Mouse (Mus musculus): Measurements from ENCODE around the gene Igf2bp2.

Igf2bp2 gene

DNA sequence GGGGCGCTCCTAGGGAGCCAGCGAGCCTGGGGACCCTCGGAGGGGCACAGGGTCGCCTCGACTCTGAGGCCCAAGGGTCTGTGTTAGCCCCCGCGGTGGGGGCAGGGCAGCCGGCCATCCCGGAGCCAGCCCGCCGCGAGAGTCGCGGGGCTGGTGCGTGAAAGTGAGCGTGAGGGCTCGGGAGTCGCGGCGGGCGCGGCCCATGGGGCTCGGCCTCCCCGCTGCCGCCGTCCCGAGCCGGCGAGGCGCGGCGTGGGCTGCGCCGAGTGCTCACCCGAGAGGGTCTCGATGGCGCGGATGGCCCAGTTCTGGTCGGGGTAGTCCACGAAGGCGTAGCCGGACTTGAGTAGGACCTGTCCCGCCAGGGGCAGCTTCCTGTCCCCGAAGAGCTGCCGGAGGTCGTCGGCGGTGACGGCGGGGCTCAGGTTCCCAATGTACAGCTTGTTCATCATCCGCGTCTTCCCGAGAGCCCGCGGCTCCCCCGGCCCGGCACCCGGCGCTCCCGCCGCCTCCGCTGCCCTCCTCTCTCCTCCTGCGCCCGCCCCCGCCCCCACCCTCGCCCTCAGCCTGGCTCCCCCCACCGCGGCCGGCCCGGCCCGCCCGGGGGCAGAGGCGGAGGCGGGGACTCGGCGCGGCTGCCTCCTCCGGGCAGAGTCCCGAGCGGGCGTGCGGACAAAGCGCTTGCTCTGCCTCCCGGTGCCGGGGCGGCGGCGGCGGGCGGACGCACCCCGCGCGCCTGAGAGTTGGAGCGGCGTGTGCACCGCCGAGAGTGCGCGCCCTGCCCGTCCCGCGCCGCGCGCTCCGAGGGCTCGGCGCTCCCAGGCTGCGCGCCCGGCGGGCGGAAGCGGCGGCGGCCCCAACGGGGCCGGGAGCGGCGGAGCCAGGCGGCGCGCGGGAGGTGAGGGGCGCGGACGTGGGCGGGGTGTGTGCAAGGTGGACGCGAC, at the start of gene Igf2bp2:
Gene Igf2bp2, minus strand, starts transcription at position 788 of the 944 bp plus-strand sequence.
- DNase-seq (ENCODE audit: low spot score), result peak; percentile 42

DNA sequence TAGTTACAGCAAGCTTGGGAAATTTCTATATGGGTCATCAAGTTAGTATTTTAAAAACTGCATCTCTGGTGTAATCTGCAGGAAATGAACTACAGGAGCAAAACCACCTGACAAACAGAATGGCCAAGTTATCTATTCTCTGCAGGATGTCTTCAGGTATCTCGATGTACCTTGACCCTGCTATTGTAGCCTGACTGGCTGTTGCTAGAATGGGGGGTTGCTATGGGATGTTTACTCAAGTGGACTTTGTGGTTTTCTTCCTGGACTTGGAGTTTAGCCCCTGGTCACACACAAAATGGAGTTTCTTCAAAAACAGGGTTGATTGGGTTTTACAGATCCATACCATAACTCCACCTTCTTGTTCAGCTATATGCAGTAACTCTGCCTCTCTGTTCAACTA, 40.4 kb upstream of the Igf2bp2 start:
- no peak for DNase-seq (ENCODE audit: low spot score)

DNA sequence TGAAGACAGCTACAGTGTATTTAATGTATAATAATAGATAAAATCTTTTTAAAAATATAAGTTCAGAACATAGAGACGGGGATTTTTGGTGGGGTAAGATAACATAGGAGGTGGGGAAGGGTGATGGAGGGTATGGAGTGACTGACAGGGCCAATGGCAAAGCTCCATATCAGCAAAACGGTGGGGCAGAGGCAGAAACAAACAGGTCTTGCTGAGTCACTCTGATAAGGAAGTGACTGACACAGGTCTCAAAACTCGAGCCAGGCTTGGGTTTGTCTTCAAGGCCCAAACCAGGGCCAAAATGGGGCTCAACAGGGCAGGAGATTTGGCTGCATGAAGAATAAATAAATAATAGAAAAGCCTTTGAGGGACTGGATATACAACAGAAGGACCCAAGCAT, 38.8 kb upstream of the Igf2bp2 start:
- DNase-seq (ENCODE audit: low spot score), result no peak

- no peak for DNase-seq (ENCODE audit: low spot score)
Measured at GRCm38 (mm10) chr16:22200476-22200875, 37.4 kb upstream of the Igf2bp2 start.

DNA sequence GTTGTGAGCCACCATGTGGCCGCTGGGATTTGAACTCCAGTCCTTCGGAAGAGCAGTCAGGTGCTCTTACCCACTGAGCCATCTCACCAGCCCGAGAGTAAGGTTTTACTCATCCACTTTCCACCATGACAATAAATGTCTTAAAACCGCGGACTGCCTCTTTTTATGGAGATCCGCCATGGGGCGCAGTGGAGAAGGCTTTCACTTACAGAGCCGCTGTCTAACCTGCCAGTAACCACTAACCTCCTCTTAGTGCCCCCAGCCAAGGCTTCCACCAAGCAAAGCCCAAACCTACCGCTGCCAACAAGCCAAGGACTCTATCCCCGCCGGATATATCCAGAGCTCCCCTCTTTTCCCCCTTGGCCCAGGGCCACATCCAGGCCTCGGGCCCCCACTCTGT, 24.3 kb upstream of the Igf2bp2 start:
- DNase-seq (ENCODE audit: low spot score), result no peak

DNA sequence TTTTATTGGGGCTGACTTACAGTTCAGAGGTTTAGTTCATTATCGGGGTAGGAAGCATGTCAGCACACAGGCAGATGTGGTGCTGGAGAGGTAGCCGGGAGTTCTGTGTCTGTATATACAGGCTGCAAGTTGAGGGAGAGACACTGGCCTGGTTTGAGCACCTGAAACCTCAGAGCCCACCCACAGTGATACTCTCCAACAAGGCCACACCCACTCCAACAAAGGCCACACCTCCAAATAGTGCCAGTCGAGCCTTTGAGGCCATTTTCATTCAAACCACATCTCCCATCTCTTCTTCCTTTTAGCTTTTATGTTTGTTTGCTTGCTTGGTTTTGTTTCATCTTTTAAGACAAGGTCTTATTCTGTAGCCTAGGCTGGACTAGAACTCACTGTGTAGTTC, 22.3 kb upstream of the Igf2bp2 start:
- DNase-seq (ENCODE audit: low spot score), result no peak

DNA sequence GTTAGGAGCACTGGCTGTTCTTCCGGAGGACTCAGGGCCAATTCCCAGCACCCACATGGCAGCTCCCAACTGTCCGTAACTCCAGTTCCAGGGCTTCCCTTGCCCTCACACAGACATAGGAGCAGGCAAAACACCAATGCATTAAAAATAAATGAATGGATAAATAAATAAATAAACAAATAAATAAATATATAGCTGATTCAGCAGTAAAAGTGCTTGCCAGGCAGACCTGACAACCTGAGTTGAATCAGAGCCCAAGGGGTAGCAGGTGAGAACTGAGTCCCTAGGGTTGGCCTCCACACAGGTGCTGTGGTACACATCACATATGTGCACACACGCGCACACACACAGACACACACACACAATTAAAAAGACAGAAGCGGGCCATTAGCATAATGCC, 21.0 kb upstream of the Igf2bp2 start:
- no peak for DNase-seq (ENCODE audit: low spot score)

- no peak for DNase-seq (ENCODE audit: low spot score)
Measured at GRCm38 (mm10) chr16:22182286-22182685, 19.2 kb upstream of the Igf2bp2 start.

DNA sequence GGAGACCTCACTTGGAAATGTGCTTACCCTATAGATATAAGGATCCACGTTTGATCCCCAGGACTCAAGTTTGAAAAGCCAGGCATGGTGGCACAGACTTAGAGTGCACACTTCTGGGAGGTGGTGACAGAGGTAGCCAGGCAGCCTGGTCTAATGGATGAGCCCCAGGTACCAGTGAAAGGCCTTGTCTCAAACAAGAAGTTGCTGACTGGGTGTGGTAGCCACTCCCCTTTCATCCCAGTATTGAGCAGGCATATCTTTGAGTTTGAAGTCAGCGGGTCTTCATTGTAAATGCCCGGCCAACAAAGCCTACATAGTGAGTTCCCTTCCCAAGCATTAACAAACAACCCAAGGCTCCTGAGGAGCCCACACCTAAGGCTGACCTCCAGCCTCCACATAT, 15.7 kb upstream of the Igf2bp2 start:
- DNase-seq (ENCODE audit: low spot score), result no peak

- no peak for DNase-seq (ENCODE audit: low spot score)
Measured at GRCm38 (mm10) chr16:22177999-22178398, 14.9 kb upstream of the Igf2bp2 start.

DNA sequence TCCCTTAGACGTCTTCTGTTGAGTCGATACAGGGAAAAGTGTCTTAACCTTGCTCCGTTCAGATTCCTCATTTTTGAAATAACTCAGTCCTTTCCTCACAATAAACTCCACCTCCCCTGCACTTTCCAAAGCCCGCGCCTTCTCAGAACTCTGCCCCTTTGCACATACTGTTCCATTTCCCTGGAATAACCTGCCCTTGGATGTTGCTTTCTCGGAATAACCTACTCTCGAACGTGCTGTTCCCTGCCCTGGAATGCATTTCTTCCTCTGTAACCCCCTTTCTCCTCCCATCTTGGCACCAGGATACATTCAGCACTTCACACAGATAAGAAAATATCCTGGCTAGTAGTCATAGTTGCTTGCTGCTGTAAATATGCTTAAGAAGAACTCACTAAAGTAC, 5.6 kb upstream of the Igf2bp2 start:
- DNase-seq (ENCODE audit: low spot score), result no peak

- no peak for DNase-seq (ENCODE audit: low spot score)
Measured at GRCm38 (mm10) chr16:22165556-22165955, 2.5 kb upstream of the Igf2bp2 start.

GRCm38 (mm10) chr16:22164446-22164845, 1.3 kb upstream of the Igf2bp2 start:
- no peak for DNase-seq (ENCODE audit: low spot score)

GRCm38 (mm10) chr16:22163456-22163851, 355 bp upstream of the Igf2bp2 start:
- DNase-seq (ENCODE audit: low spot score), result no peak

- no peak for DNase-seq (ENCODE audit: low spot score)
Measured at GRCm38 (mm10) chr16:22162066-22162511, 1.0 kb downstream of the Igf2bp2 start.

DNA sequence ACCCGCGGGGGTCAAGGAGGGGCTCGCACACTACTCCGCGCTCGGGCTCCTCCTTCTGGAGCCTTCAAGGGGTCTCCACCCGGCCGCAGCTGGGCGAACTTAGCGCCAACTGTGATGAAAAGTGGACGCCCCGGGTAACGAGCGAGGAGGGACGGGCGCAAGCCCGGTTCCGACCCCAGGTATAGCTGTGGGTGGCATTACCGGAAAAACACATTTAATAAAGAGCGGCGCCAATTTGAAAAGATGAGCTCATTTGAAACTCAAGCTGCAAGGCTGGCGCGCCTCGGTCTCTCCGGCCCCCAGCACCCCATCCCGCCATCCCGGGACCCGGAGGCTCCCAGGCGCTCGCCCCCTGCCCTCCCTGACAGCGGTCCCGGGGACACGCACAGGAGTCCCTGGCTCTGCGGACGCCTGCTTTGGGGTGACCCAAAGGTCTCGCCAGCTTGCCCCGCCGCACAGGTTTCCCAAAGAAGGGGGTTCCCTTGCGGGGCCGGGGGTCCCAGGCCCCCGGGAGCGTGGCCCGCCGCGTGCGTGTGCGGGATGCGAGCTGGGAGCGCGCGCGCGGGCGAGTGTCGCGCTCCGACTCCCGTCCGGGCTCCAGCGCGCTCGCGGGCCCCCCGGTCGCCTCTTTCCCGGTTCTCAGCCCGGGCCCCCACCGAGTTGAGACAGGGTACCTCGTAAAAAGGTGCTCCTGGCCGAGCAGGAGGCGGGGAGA, 1.6 kb downstream of the Igf2bp2 start:
- DNase-seq (ENCODE audit: low spot score), result peak; percentile 4

DNA sequence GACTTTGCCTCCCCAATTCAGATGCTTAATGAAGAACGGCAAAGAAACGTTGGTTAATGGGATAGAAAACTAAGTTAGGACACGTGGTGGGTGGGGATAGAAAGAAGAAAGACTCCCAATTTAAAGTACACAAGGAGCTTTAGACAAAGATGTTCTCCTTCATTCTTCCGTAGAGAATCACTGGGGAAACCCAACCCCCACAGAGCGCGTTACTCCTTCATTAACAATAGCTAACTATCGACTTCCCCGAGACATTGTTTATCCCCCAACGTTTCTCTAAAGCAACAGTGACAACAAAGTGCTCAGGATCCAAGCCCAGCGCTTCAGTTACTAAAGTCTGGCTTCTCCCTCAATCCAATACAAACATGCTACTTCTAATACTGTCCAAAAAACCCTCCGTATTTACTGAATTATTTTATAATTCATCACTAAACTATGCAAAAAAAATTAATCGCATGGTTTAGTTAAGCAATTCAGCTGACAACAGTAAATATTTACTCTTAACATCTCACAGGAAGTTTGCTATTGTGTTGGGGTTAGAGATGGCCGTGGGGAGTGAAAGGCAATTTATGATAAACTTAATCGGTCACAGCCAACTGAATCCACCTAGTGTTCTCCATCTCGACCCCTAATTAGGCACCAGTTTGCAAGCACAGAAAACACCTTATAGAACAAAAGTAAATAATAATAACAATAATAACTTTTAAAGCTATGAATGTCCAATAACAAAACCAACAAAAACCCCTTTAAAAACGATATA, 2.5 kb downstream of the Igf2bp2 start:
- no peak for DNase-seq (ENCODE audit: low spot score)

DNA sequence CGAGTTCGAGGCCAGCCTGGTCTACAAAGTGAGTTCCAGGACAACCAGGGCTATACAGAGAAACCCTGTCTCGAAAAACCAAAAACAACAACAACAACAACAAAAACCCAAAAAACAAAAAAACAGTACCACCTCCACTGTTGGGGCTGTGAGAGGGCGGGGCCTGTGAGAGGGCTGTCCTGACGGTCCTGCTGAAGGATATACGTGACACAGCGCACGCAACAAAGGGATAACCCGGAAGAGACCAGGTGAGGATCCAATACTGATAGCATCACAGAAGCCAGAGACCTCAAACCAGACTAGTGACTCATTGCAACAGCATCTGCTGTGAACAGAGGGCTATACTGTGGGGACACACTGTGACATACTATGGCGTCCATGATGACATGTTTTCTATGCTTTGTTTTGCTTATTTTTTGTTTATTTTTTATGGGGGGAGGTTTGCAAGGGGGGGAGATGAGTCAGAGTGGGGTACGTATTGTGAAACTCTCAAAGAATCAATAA, 10.1 kb downstream of the Igf2bp2 start:
- DNase-seq (ENCODE audit: low spot score), result no peak

DNA sequence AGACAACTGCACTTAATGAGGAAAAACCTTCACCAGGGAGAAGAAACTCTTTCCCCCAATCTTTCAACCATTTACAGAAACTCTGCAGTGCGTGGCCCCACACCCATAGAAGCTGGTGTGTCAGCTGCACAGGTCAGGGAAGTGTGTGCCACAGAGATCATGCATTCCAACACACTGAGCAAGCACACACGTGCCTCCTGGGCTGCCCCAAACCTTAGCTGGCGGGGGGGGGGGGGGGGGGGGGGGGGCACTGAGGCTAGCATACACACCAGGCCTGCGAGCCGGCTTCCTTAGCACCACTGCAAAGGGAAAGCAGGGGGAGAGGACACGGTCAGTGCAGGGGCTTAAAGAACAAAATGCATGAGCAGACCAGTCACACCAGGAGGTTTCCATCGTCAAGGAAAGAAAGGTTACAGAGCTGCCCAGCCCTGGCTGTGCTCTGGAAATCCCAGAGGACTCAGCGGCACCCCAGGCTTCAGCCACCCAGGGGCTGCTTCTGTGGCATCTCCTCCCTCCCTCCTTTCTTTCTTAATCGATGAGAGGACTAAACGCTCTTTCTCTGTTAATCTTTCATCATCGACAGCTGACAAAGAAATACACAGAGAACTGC, 11.3 kb downstream of the Igf2bp2 start:
- no peak for DNase-seq (ENCODE audit: low spot score)

DNA sequence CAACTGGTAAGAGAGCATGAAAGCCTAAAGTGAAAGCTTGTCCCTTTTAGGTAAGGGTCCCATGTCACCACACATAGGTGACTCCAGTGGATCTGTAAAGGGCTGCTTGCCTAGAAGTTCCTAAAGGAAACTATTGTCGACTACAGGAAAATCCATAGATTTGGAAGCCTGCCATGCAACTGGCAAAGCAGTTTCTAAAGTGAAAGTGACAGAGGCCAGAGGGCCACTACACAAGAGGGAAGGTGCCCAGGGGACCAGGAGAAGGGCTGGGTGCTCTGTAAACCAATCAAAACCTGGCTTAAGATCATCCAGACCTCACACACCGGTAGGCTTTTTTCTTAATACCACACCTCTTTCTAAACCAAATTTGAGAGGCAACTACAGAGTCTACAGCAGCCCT, 12.7 kb downstream of the Igf2bp2 start:
- DNase-seq (ENCODE audit: low spot score), result no peak

GRCm38 (mm10) chr16:22149659-22150345, 13.3 kb downstream of the Igf2bp2 start:
- no peak for DNase-seq (ENCODE audit: low spot score)
